Mouse (Mus musculus) neural tube, embryonic 13.5 days (tissue): ENCODE results near the gene Socs7. TPM values are rescaled to one million over a fixed set of nuclear protein-coding genes. Genes with fewer than 3 reads are reported as not detected.

Experiments
- ATAC-seq: fragments of 200-750 bp; cut with Nextera tagmentation; 2 replicates; pipeline ENCODE4 v1.8.0; 2017; ENCODE audit warnings: low read depth, mild to moderate bottlenecking, moderate TSS enrichment, moderate library complexity
- H3K27ac ChIP-seq: fragments of 300-500 bp; sonication (generic); replicated peaks from 2 replicates; pipeline ENCODE4 v1.5.1; 2015; ENCODE audit warnings: moderate library complexity, mild to moderate bottlenecking, inconsistent platforms
- H3K27me3 ChIP-seq: fragments of 300-500 bp; sonication (generic); 2 replicates; pipeline ENCODE4 v1.6.1; 2015; ENCODE audit warnings: mild to moderate bottlenecking, inconsistent platforms
- H3K36me3 ChIP-seq: fragments of 300-500 bp; sonication (generic); 2 replicates; pipeline ENCODE4 v1.6.1; 2015; ENCODE audit warnings: mild to moderate bottlenecking, inconsistent platforms
- H3K4me1 ChIP-seq: fragments of 300-500 bp; sonication (generic); replicated peaks from 2 replicates; pipeline ENCODE4 v1.6.1; 2015; ENCODE audit warnings: inconsistent platforms
- H3K4me2 ChIP-seq: fragments of 300-500 bp; sonication (generic); 2 replicates; pipeline ENCODE4 v1.6.1; 2015; ENCODE audit warnings: inconsistent platforms, mild to moderate bottlenecking, moderate library complexity
- H3K4me3 ChIP-seq: fragments of 300-500 bp; sonication (generic); 2 replicates; pipeline ENCODE4 v1.5.1; 2015; ENCODE audit warnings: mild to moderate bottlenecking, inconsistent platforms
- H3K9ac ChIP-seq: fragments of 300-500 bp; sonication (generic); 2 replicates; pipeline ENCODE4 v1.6.1; 2015; ENCODE audit warnings: moderate library complexity, mild to moderate bottlenecking, inconsistent platforms
- H3K9me3 ChIP-seq: fragments of 300-500 bp; sonication (generic); 2 replicates; pipeline ENCODE4 v1.6.1; 2016; ENCODE audit warnings: inconsistent platforms
- WGBS: fragments of 180-500 bp; shearing (Covaris S2); methylation state at CpG from one replicate; pipeline ENCODE4 v1.1.7; 2015; 5-methylcytosine and 5-hydroxymethylcytosine counted together
- polyA plus RNA-seq: library from polyadenylated mRNA; unstranded; fragments of >200 nt; fragmentation: Nextera tagmentation; extraction: Ambion mirVana; gene quantifications from 2 replicates; pipeline ENCODE4 v1.2.1, GENCODE M21; 2015

Gene Socs7
- polyA plus RNA-seq, 1 experiment from 2014 or later = 7.8 TPM

- Histone ChIP-seq H3K9ac (peak overlapping the region; percentile 43; the same call in 1 of the 2 replicates), H3K27ac (no peak overlapping the region), H3K36me3 (peaks cover 47% of the 10 kb centered on the region), H3K4me3 (no peak overlapping the region), H3K4me2 (no peak overlapping the region), H3K9me3 (no peaks in the 10 kb centered on the region), H3K27me3 (peaks cover 4% of the 10 kb centered on the region; the same call in 1 of the 2 replicates), H3K4me1 (peaks cover 19% of the 10 kb centered on the region)
- 85% methylated on average over 2 of the region's 2 CpGs for WGBS
- ATAC-seq = no peak
Observed at GRCm38 (mm10) chr11:97398506-97398905, 36.2 kb downstream of the Socs7 start.

- 4% methylated on average over 23 of the region's 23 CpGs for whole genome bisulfite sequencing
- peak; percentile 54 for ATAC-seq
- Histone ChIP-seq H3K4me3 (peak overlapping the region; percentile 34), H3K36me3 (peaks cover 31% of the 10 kb centered on the region), H3K4me1 (peaks cover 25% of the 10 kb centered on the region), H3K4me2 (peak overlapping the region; percentile 64), H3K27ac (peak overlapping the region; percentile 57), H3K9me3 (no peaks in the 10 kb centered on the region), H3K9ac (0 out of 2 replicates have a peak overlapping the region, but pooled peaks have one; percentile 38), H3K27me3 (peaks cover 4% of the 10 kb centered on the region; the same call in 1 of the 2 replicates)
Observed at GRCm38 (mm10) chr11:97399958-97400710, 37.8 kb downstream of the Socs7 start.

- H3K4me2 ChIP-seq = peak overlapping the region; percentile 64
- no peak overlapping the region for H3K4me3 ChIP-seq
- peaks cover 35% of the 10 kb centered on the region for H3K4me1 ChIP-seq
- no peaks in the 10 kb centered on the region for H3K9me3 ChIP-seq
- WGBS = 13% methylated on average over 6 of the region's 6 CpGs
- H3K27ac ChIP-seq = peak overlapping the region; percentile 57
- peaks cover 21% of the 10 kb centered on the region for H3K36me3 ChIP-seq
- peak overlapping the region; percentile 38; the same call in 1 of the 2 replicates for H3K9ac ChIP-seq
- peaks cover 12% of the 10 kb centered on the region; the same call in 1 of the 2 replicates for H3K27me3 ChIP-seq
- ATAC-seq = 0 out of 2 replicates have a peak, but pooled peaks have one; percentile 13
Observed at GRCm38 (mm10) chr11:97401082-97401481, 38.7 kb downstream of the Socs7 start.

GRCm38 (mm10) chr11:97401686-97402435, 39.5 kb downstream of the Socs7 start:
- H3K9ac ChIP-seq = no peak overlapping the region
- no peak overlapping the region for H3K4me2 ChIP-seq
- H3K9me3 ChIP-seq = no peaks in the 10 kb centered on the region
- peaks cover 19% of the 10 kb centered on the region; the same call in 1 of the 2 replicates for H3K27me3 ChIP-seq
- H3K27ac ChIP-seq = peak overlapping the region; percentile 57; the same call in 1 of the 2 replicates
- peaks cover 15% of the 10 kb centered on the region; the same call in 1 of the 2 replicates for H3K36me3 ChIP-seq
- no peak for ATAC-seq
- no peak overlapping the region for H3K4me3 ChIP-seq
- 83% methylated on average over 3 of the region's 3 CpGs for WGBS
- H3K4me1 ChIP-seq = peaks cover 42% of the 10 kb centered on the region

GRCm38 (mm10) chr11:97402746-97403145, 40.4 kb downstream of the Socs7 start:
- H3K9ac ChIP-seq = no peak overlapping the region
- 8% methylated on average over 2 of the region's 2 CpGs for WGBS
- no peak overlapping the region for H3K4me2 ChIP-seq
- no peaks in the 10 kb centered on the region for H3K9me3 ChIP-seq
- peaks cover 28% of the 10 kb centered on the region for H3K27me3 ChIP-seq
- no peak overlapping the region for H3K4me3 ChIP-seq
- H3K36me3 ChIP-seq = peaks cover 6% of the 10 kb centered on the region; the same call in 1 of the 2 replicates
- ATAC-seq = no peak
- peaks cover 48% of the 10 kb centered on the region for H3K4me1 ChIP-seq
- no peak overlapping the region for H3K27ac ChIP-seq

- H3K9me3 ChIP-seq = no peaks in the 10 kb centered on the region
- peaks cover 30% of the 10 kb centered on the region for H3K27me3 ChIP-seq
- H3K4me1 ChIP-seq = peaks cover 53% of the 10 kb centered on the region
- no peak overlapping the region for H3K9ac ChIP-seq
- 0 out of 2 replicates have a peak, but pooled peaks cover 3% of the 10 kb centered on the region for H3K36me3 ChIP-seq
- H3K4me3 ChIP-seq = peak overlapping the region; percentile 61
- WGBS = 28% methylated on average over 8 of the region's 8 CpGs
- H3K27ac ChIP-seq = peak overlapping the region; percentile 34
- no peak for ATAC-seq
- peak overlapping the region; percentile 94 for H3K4me2 ChIP-seq
Observed at GRCm38 (mm10) chr11:97403614-97404183, 41.3 kb downstream of the Socs7 start.

GRCm38 (mm10) chr11:97404184-97404760, 41.9 kb downstream of the Socs7 start:
- Histone ChIP-seq H3K4me2 (peak overlapping the region; percentile 94), H3K36me3 (no peaks in the 10 kb centered on the region), H3K9ac (peak overlapping the region; percentile 81), H3K9me3 (no peaks in the 10 kb centered on the region), H3K27me3 (peaks cover 30% of the 10 kb centered on the region), H3K4me1 (peaks cover 53% of the 10 kb centered on the region), H3K4me3 (peak overlapping the region; percentile 61), H3K27ac (peak overlapping the region; percentile 67)
- ATAC-seq = peak; percentile 52
- under 1% methylated on average over 49 of the region's 61 CpGs for WGBS

- 2% methylated on average over 11 of the region's 11 CpGs for WGBS
- H3K4me3 ChIP-seq = peak overlapping the region; percentile 61
- no peaks in the 10 kb centered on the region for H3K36me3 ChIP-seq
- H3K9ac ChIP-seq = peak overlapping the region; percentile 81
- no peaks in the 10 kb centered on the region for H3K9me3 ChIP-seq
- H3K27me3 ChIP-seq = peaks cover 30% of the 10 kb centered on the region
- peak overlapping the region; percentile 94 for H3K4me2 ChIP-seq
- peaks cover 53% of the 10 kb centered on the region for H3K4me1 ChIP-seq
- H3K27ac ChIP-seq = peak overlapping the region; percentile 67
- peak; percentile 13; the same call in 1 of the 2 replicates for ATAC-seq
Observed at GRCm38 (mm10) chr11:97404761-97405190, 42.4 kb downstream of the Socs7 start.

- WGBS = 56% methylated on average over 10 of the region's 10 CpGs
Observed at GRCm38 (mm10) chr11:97406094-97406951, 44.0 kb downstream of the Socs7 start.

GRCm38 (mm10) chr11:97407456-97407855, 45.1 kb downstream of the Socs7 start:
- no peak overlapping the region for H3K27ac ChIP-seq
- no peaks in the 10 kb centered on the region for H3K36me3 ChIP-seq
- H3K9me3 ChIP-seq = no peaks in the 10 kb centered on the region
- peak overlapping the region; percentile 81; the same call in 1 of the 2 replicates for H3K9ac ChIP-seq
- H3K4me3 ChIP-seq = no peak overlapping the region
- H3K4me1 ChIP-seq = peaks cover 48% of the 10 kb centered on the region
- ATAC-seq = no peak
- H3K4me2 ChIP-seq = no peak overlapping the region
- WGBS = 80% methylated on average over 3 of the region's 3 CpGs
- H3K27me3 ChIP-seq = peaks cover 30% of the 10 kb centered on the region

More at GRCm38 (mm10) chr11:97406094-97406951, 44.0 kb downstream of the Socs7 start:
- no peaks in the 10 kb centered on the region for H3K9me3 ChIP-seq
- peak overlapping the region; percentile 61; the same call in 1 of the 2 replicates for H3K4me3 ChIP-seq
- H3K4me2 ChIP-seq = peak overlapping the region; percentile 94
- H3K27ac ChIP-seq = 0 out of 2 replicates have a peak overlapping the region, but pooled peaks have one; percentile 9
- no peaks in the 10 kb centered on the region for H3K36me3 ChIP-seq
- H3K27me3 ChIP-seq = peaks cover 30% of the 10 kb centered on the region
- H3K9ac ChIP-seq = peak overlapping the region; percentile 81
- no peak for ATAC-seq
- peaks cover 41% of the 10 kb centered on the region for H3K4me1 ChIP-seq
